Mouse (Mus musculus): ENCODE measurements around the gene Flnb.

- TF ChIP-seq CTCF (IDR thresholded peaks at IDR 0.05; ENCODE audit: insufficient read depth, low read depth, low read length), result no peak
- no peak for TF ChIP-seq POLR2A (IDR thresholded peaks at IDR 0.05; ENCODE audit: insufficient read depth, low read depth, low read length)
Observed at GRCm38 (mm10) chr14:7884158-7884557, 66.4 kb downstream of the Flnb start.
